Mouse (Mus musculus) forebrain, embryonic 11.5 days (tissue): ENCODE data around the gene Ren1. TPM values are rescaled to one million over a fixed set of nuclear protein-coding genes. Genes with fewer than 3 reads are reported as not detected.

Experiments used
- ATAC-seq: fragments of 200-750 bp; cut with Nextera tagmentation; replicated peaks from 2 replicates; pipeline ENCODE4 v1.8.0; 2017; ENCODE audit warnings: moderate TSS enrichment; ENCODE audit not compliant: low FRiP score
- DNase-seq: peaks from one replicate; pipeline ENCODE4 v3.0.0-alpha.2; 2017; ENCODE audit warnings: low spot score
- H3K27ac ChIP-seq: fragments of 300-500 bp; sonication (generic); 2 replicates; pipeline ENCODE4 v1.5.1; 2014; ENCODE audit warnings: low read depth, low read length
- H3K27me3 ChIP-seq: fragments of 300-500 bp; sonication (generic); 2 replicates; pipeline ENCODE4 v1.6.1; 2014; ENCODE audit warnings: mild to moderate bottlenecking, low read length, mixed read lengths; ENCODE audit not compliant: control insufficient read depth, insufficient read depth
- H3K36me3 ChIP-seq: fragments of 300-500 bp; sonication (generic); 2 replicates; pipeline ENCODE4 v1.6.1; 2014; ENCODE audit warnings: mild to moderate bottlenecking, low read length, moderate library complexity, mixed read lengths; ENCODE audit not compliant: control insufficient read depth, insufficient read depth
- H3K4me1 ChIP-seq: fragments of 300-500 bp; sonication (generic); replicated peaks from 2 replicates; pipeline ENCODE4 v1.6.1; 2014; ENCODE audit warnings: low read length, mixed read lengths; ENCODE audit not compliant: control insufficient read depth, insufficient read depth
- H3K4me2 ChIP-seq: fragments of 300-500 bp; sonication (generic); 2 replicates; pipeline ENCODE4 v1.6.1; 2014; ENCODE audit warnings: low read depth, mild to moderate bottlenecking, low read length, moderate library complexity, mixed read lengths; ENCODE audit not compliant: severe bottlenecking
- H3K4me3 ChIP-seq: fragments of 300-500 bp; sonication (generic); 2 replicates; pipeline ENCODE4 v1.5.1; 2014; ENCODE audit warnings: low read depth, low read length
- H3K9ac ChIP-seq: fragments of 300-500 bp; sonication (generic); 2 replicates; pipeline ENCODE4 v1.6.1; 2014; ENCODE audit warnings: low read length
- H3K9me3 ChIP-seq: fragments of 300-500 bp; sonication (generic); 2 replicates; pipeline ENCODE4 v1.6.1; 2016; ENCODE audit warnings: low read length, mixed read lengths; ENCODE audit not compliant: control insufficient read depth
- WGBS: fragments of 180-500 bp; shearing (Covaris S2); extraction: QIAGEN DNeasy Blood & Tissue Kit; methylation state at CpG from one replicate; pipeline ENCODE4 v1.1.7; 2014; 5-methylcytosine and 5-hydroxymethylcytosine counted together
- polyA plus RNA-seq: library from polyadenylated mRNA; unstranded; fragments of >200 nt; fragmentation: Nextera tagmentation; extraction: Ambion mirVana; gene quantifications from 2 replicates; pipeline ENCODE4 v1.2.1, GENCODE M21; 2014

The Ren1 gene
- polyA plus RNA-seq: not detected in 2 replicates

GRCm38 (mm10) chr1:133350210-133350609, at the start of gene Ren1:
Gene Ren1 (plus strand): TSS chr1:133350510.
- Histone ChIP-seq H3K9ac (no peak within 1 kb of the TSS), H3K4me2 (no peak within 1 kb of the TSS), H3K4me1 (no peaks in the 10 kb centered on the region), H3K9me3 (no peaks in the 10 kb centered on the region), H3K27me3 (no peaks in the 10 kb centered on the region), H3K27ac (no peak within 1 kb of the TSS), H3K4me3 (no peak within 1 kb of the TSS), H3K36me3 (no peaks in the 10 kb centered on the region)
- no peak for DNase-seq
- ATAC-seq: no peak
- WGBS: 91% methylated on average over 1 of the region's 1 CpGs

GRCm38 (mm10) chr1:133302540-133302939, 47.8 kb upstream of the Ren1 start:
- Histone ChIP-seq H3K27me3 (no peaks in the 10 kb centered on the region), H3K4me3 (no peak overlapping the region), H3K9me3 (no peaks in the 10 kb centered on the region), H3K4me2 (no peak overlapping the region), H3K4me1 (0 out of 2 replicates have a peak, but pooled peaks cover 2% of the 10 kb centered on the region), H3K36me3 (no peaks in the 10 kb centered on the region), H3K27ac (no peak overlapping the region), H3K9ac (no peak overlapping the region)
- DNase-seq (no peak), ATAC-seq (no peak)
- WGBS: 59% methylated on average over 3 of the region's 3 CpGs

- Histone ChIP-seq H3K9me3 (no peaks in the 10 kb centered on the region), H3K27me3 (no peaks in the 10 kb centered on the region), H3K36me3 (no peaks in the 10 kb centered on the region), H3K9ac (no peak overlapping the region), H3K4me3 (no peak overlapping the region), H3K4me1 (no peaks in the 10 kb centered on the region), H3K4me2 (no peak overlapping the region), H3K27ac (no peak overlapping the region)
- 13% methylated on average over 4 of the region's 4 CpGs for WGBS
- DNase-seq: peak; percentile 88
- ATAC-seq: peak; percentile 53
Observed at GRCm38 (mm10) chr1:133306842-133307241, 43.5 kb upstream of the Ren1 start.

- H3K27ac ChIP-seq: no peak overlapping the region
- ATAC-seq (0 out of 2 replicates have a peak, but pooled peaks have one; percentile 63), DNase-seq (peak; percentile 69)
- no peak overlapping the region for H3K9ac ChIP-seq
- H3K36me3 ChIP-seq: no peaks in the 10 kb centered on the region
- H3K4me3 ChIP-seq: no peak overlapping the region
- WGBS: 15% methylated on average over 6 of the region's 6 CpGs
- H3K4me2 ChIP-seq: no peak overlapping the region
- H3K9me3 ChIP-seq: no peaks in the 10 kb centered on the region
- H3K27me3 ChIP-seq: no peaks in the 10 kb centered on the region
- no peaks in the 10 kb centered on the region for H3K4me1 ChIP-seq
Observed at GRCm38 (mm10) chr1:133307318-133307717, 43.0 kb upstream of the Ren1 start.

GRCm38 (mm10) chr1:133309652-133310267, 40.5 kb upstream of the Ren1 start, which contains the start of gene Golt1a:
Gene Golt1a (plus strand): TSS chr1:133309800.
- Histone ChIP-seq H3K4me1 (peaks cover 1% of the 10 kb centered on the region; the same call in 1 of the 2 replicates), H3K9ac (no peak within 1 kb of the TSS), H3K36me3 (no peaks in the 10 kb centered on the region), H3K4me2 (no peak within 1 kb of the TSS), H3K4me3 (no peak within 1 kb of the TSS), H3K9me3 (no peaks in the 10 kb centered on the region), H3K27me3 (no peaks in the 10 kb centered on the region), H3K27ac (no peak within 1 kb of the TSS)
- 73% methylated on average over 14 of the region's 14 CpGs for WGBS
- DNase-seq (no peak), ATAC-seq (no peak)

GRCm38 (mm10) chr1:133311240-133311639, 39.1 kb upstream of the Ren1 start:
- H3K9ac ChIP-seq: no peak overlapping the region
- H3K27me3 ChIP-seq: no peaks in the 10 kb centered on the region
- peaks cover 1% of the 10 kb centered on the region; the same call in 1 of the 2 replicates for H3K4me1 ChIP-seq
- no peak overlapping the region for H3K4me3 ChIP-seq
- WGBS: 58% methylated on average over 4 of the region's 4 CpGs
- DNase-seq (no peak), ATAC-seq (no peak)
- no peaks in the 10 kb centered on the region for H3K9me3 ChIP-seq
- no peak overlapping the region for H3K4me2 ChIP-seq
- no peaks in the 10 kb centered on the region for H3K36me3 ChIP-seq
- no peak overlapping the region for H3K27ac ChIP-seq

- 28% methylated on average over 10 of the region's 10 CpGs for WGBS
- DNase-seq (no peak), ATAC-seq (no peak)
- no peak overlapping the region for H3K9ac ChIP-seq
- H3K27ac ChIP-seq: no peak overlapping the region
- no peak overlapping the region for H3K4me2 ChIP-seq
- H3K9me3 ChIP-seq: no peaks in the 10 kb centered on the region
- H3K36me3 ChIP-seq: no peaks in the 10 kb centered on the region
- H3K4me3 ChIP-seq: no peak overlapping the region
- peaks cover 1% of the 10 kb centered on the region; the same call in 1 of the 2 replicates for H3K4me1 ChIP-seq
- no peaks in the 10 kb centered on the region for H3K27me3 ChIP-seq
Observed at GRCm38 (mm10) chr1:133311946-133312345, 38.4 kb upstream of the Ren1 start.

- Histone ChIP-seq H3K27ac (no peak overlapping the region), H3K36me3 (no peaks in the 10 kb centered on the region), H3K9me3 (no peaks in the 10 kb centered on the region), H3K4me2 (no peak overlapping the region), H3K27me3 (no peaks in the 10 kb centered on the region), H3K4me1 (peaks cover 1% of the 10 kb centered on the region; the same call in 1 of the 2 replicates), H3K9ac (no peak overlapping the region), H3K4me3 (no peak overlapping the region)
- DNase-seq (peak; percentile 79), ATAC-seq (no peak)
- WGBS: 23% methylated on average over 8 of the region's 8 CpGs
Observed at GRCm38 (mm10) chr1:133314364-133314763, 35.9 kb upstream of the Ren1 start.

GRCm38 (mm10) chr1:133315775-133316174, 34.5 kb upstream of the Ren1 start:
- Histone ChIP-seq H3K36me3 (no peaks in the 10 kb centered on the region), H3K27ac (no peak overlapping the region), H3K4me2 (no peak overlapping the region), H3K9ac (no peak overlapping the region), H3K4me3 (no peak overlapping the region), H3K9me3 (no peaks in the 10 kb centered on the region), H3K27me3 (no peaks in the 10 kb centered on the region), H3K4me1 (peaks cover 1% of the 10 kb centered on the region; the same call in 1 of the 2 replicates)
- WGBS: 80% methylated on average over 6 of the region's 6 CpGs
- DNase-seq (no peak), ATAC-seq (no peak)
